Mouse (Mus musculus): ENCODE results near the gene Ugt3a2.

Gene Ugt3a2

GRCm38 (mm10) chr15:9335341-9335740, at the start of gene Ugt3a2:
Gene Ugt3a2, plus strand, starts transcription at chr15:9335550.
- no peak for DNase-seq (ENCODE audit: low spot score)

- DNase-seq (ENCODE audit: low spot score), result no peak
Observed at GRCm38 (mm10) chr15:9289660-9290059, 45.7 kb upstream of the Ugt3a2 start.

GRCm38 (mm10) chr15:9305978-9306692, 29.2 kb upstream of the Ugt3a2 start:
- DNase-seq (ENCODE audit: low spot score), result no peak

GRCm38 (mm10) chr15:9334596-9334995, 754 bp upstream of the Ugt3a2 start:
- no peak for DNase-seq (ENCODE audit: low spot score)

GRCm38 (mm10) chr15:9336616-9337015, 1.3 kb downstream of the Ugt3a2 start:
- no peak for DNase-seq (ENCODE audit: low spot score)

GRCm38 (mm10) chr15:9337021-9337420, 1.7 kb downstream of the Ugt3a2 start:
- DNase-seq (ENCODE audit: low spot score), result no peak

- DNase-seq (ENCODE audit: low spot score), result no peak
Observed at GRCm38 (mm10) chr15:9348739-9349138, 13.4 kb downstream of the Ugt3a2 start.

GRCm38 (mm10) chr15:9362801-9363200, 27.5 kb downstream of the Ugt3a2 start:
- DNase-seq (ENCODE audit: low spot score), result no peak

GRCm38 (mm10) chr15:9368774-9369173, 33.4 kb downstream of the Ugt3a2 start:
- DNase-seq (ENCODE audit: low spot score), result no peak

- no peak for DNase-seq (ENCODE audit: low spot score)
Observed at GRCm38 (mm10) chr15:9376281-9376680, 40.9 kb downstream of the Ugt3a2 start.

GRCm38 (mm10) chr15:9409475-9409874, 74.1 kb downstream of the Ugt3a2 start:
- no peak for DNase-seq (ENCODE audit: low spot score)
